Mouse (Mus musculus): Measurements from ENCODE around the gene Gm17364. TPM values are rescaled to one million over a fixed set of nuclear protein-coding genes. Genes with fewer than 3 reads are reported as not detected.

Gene Gm17364
- not detected in 2 replicates for polyA plus RNA-seq (2015; fragmentation: Nextera tagmentation; extraction: Ambion mirVana)

- TF ChIP-seq CTCF (IDR thresholded peaks at IDR 0.05; ENCODE audit: low read depth) = no peak
- ATAC-seq (replicated peaks; ENCODE audit: low FRiP score, low read depth) (no peak), DNase-seq (ENCODE audit: low spot score) (no peak)
- no peak within 1 kb of the TSS for H3K4me2 ChIP-seq (ENCODE audit: low read length)
- H3K27me3 ChIP-seq (ENCODE audit: insufficient read depth, low read length) = no peaks in the 10 kb centered on the region
- H3K9me3 ChIP-seq (replicated peaks; ENCODE audit: low read length) = no peaks in the 10 kb centered on the region
- H3K9ac ChIP-seq (ENCODE audit: low read depth, low read length) = no peak within 1 kb of the TSS
- no peak within 1 kb of the TSS for H3K27ac ChIP-seq
- 95% methylated on average over 10 of the region's 10 CpGs for WGBS
- no peaks in the 10 kb centered on the region for H3K4me1 ChIP-seq (replicated peaks; ENCODE audit: insufficient read depth, low read length)
- no peak within 1 kb of the TSS for H3K4me3 ChIP-seq (replicated peaks; ENCODE audit: low read depth, low read length)
- H3K36me3 ChIP-seq (ENCODE audit: insufficient read depth, low read length) = no peaks in the 10 kb centered on the region
These were observed at the start of gene Gm17364 for GRCm38 (mm10) chr13:41273927-41274650. Gm17364 (minus strand) TSS chr13:41273977.

GRCm38 (mm10) chr13:41321433-41321832, 47.7 kb upstream of the Gm17364 start:
- 56% methylated on average over 3 of the region's 3 CpGs for WGBS
- H3K36me3 ChIP-seq (ENCODE audit: insufficient read depth, low read length) = peaks cover 8% of the 10 kb centered on the region; the same call in 1 of the 2 replicates

DNA sequence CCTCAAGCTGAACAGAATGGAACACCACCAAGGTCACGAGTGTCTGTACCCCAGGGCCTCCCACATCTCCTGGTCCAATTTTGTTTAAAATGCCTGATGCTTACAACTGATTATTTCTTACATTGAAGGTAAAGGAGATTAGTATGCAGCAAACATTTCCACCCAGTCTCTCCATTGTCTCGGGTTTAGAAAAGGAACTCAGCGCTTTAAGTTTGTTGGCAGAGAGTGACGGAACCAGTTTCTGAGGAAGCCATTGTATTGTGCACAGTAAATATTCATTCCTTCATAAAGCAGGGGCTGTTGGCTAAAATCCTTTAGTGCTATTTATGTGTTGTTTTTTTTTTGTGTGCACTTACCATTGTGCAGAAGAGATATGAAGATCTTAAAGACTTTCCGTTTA, 47.0 kb upstream of the Gm17364 start:
- H3K4me3 ChIP-seq (replicated peaks; ENCODE audit: low read depth, low read length) = no peak overlapping the region
- H3K4me1 ChIP-seq (replicated peaks; ENCODE audit: insufficient read depth, low read length) = no peaks in the 10 kb centered on the region
- DNase-seq (ENCODE audit: low spot score) = no peak
- H3K9me3 ChIP-seq (replicated peaks; ENCODE audit: low read length) = no peaks in the 10 kb centered on the region
- no peak overlapping the region for H3K9ac ChIP-seq (ENCODE audit: low read depth, low read length)
- TF ChIP-seq CTCF (IDR thresholded peaks at IDR 0.05; ENCODE audit: low read depth) = no peak
- 74% methylated on average over 5 of the region's 5 CpGs for WGBS
- H3K27me3 ChIP-seq (ENCODE audit: insufficient read depth, low read length) = no peaks in the 10 kb centered on the region
- ATAC-seq (replicated peaks; ENCODE audit: low FRiP score, low read depth) = no peak
- H3K4me2 ChIP-seq (ENCODE audit: low read length) = no peak overlapping the region
- H3K27ac ChIP-seq = no peak overlapping the region
- peaks cover 15% of the 10 kb centered on the region for H3K36me3 ChIP-seq (ENCODE audit: insufficient read depth, low read length)

More at GRCm38 (mm10) chr13:41321433-41321832, 47.7 kb upstream of the Gm17364 start:
- no peaks in the 10 kb centered on the region for H3K4me1 ChIP-seq (replicated peaks; ENCODE audit: insufficient read depth, low read length)
- 0 out of 2 replicates have a peak overlapping the region, but pooled peaks have one; percentile 38 for H3K27ac ChIP-seq
- no peak overlapping the region for H3K9ac ChIP-seq (ENCODE audit: low read depth, low read length)
- H3K27me3 ChIP-seq (ENCODE audit: insufficient read depth, low read length) = no peaks in the 10 kb centered on the region
- no peaks in the 10 kb centered on the region for H3K9me3 ChIP-seq (replicated peaks; ENCODE audit: low read length)
- DNase-seq (ENCODE audit: low spot score) (peak; percentile 67), ATAC-seq (replicated peaks; ENCODE audit: low FRiP score, low read depth) (no peak)
- no peak overlapping the region for H3K4me2 ChIP-seq (ENCODE audit: low read length)
- H3K4me3 ChIP-seq (replicated peaks; ENCODE audit: low read depth, low read length) = no peak overlapping the region
- TF ChIP-seq CTCF (IDR thresholded peaks at IDR 0.05; ENCODE audit: low read depth) = no peak

DNA sequence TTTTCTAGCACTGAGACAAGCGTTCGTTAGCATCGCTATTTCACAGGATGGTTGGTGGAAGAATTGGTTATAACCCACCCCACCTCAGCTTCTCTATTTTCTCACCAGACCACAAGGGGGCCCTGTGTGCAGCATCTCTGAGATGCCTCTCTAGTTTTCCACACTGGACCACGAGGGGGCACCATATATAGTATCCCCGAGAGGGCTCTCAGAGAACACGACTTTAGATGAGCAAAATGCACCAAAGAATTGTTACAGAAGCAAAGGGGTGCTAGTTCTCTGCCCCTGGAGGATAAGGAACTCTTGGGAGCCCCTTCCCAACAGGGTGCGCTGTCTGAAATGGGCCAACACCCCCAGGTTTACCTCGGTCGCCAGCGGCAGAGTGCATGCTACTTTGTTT, 28.9 kb upstream of the Gm17364 start:
- Histone ChIP-seq H3K27ac (no peak overlapping the region), H3K4me1 (replicated peaks; ENCODE audit: insufficient read depth, low read length) (no peaks in the 10 kb centered on the region), H3K4me2 (ENCODE audit: low read length) (no peak overlapping the region), H3K36me3 (ENCODE audit: insufficient read depth, low read length) (no peaks in the 10 kb centered on the region), H3K9ac (ENCODE audit: low read depth, low read length) (no peak overlapping the region), H3K27me3 (ENCODE audit: insufficient read depth, low read length) (no peaks in the 10 kb centered on the region), H3K4me3 (replicated peaks; ENCODE audit: low read depth, low read length) (no peak overlapping the region), H3K9me3 (replicated peaks; ENCODE audit: low read length) (no peaks in the 10 kb centered on the region)
- ATAC-seq (replicated peaks; ENCODE audit: low FRiP score, low read depth) = no peak
- DNase-seq (ENCODE audit: low spot score) = peak; percentile 87
- peak; percentile 97 for TF ChIP-seq CTCF (IDR thresholded peaks at IDR 0.05; ENCODE audit: low read depth)
- WGBS = 67% methylated on average over 10 of the region's 10 CpGs

GRCm38 (mm10) chr13:41300037-41300436, 26.3 kb upstream of the Gm17364 start:
- Histone ChIP-seq H3K4me1 (replicated peaks; ENCODE audit: insufficient read depth, low read length) (no peaks in the 10 kb centered on the region), H3K27me3 (ENCODE audit: insufficient read depth, low read length) (no peaks in the 10 kb centered on the region), H3K4me2 (ENCODE audit: low read length) (no peak overlapping the region), H3K36me3 (ENCODE audit: insufficient read depth, low read length) (no peaks in the 10 kb centered on the region), H3K9ac (ENCODE audit: low read depth, low read length) (no peak overlapping the region), H3K4me3 (replicated peaks; ENCODE audit: low read depth, low read length) (no peak overlapping the region), H3K27ac (no peak overlapping the region), H3K9me3 (replicated peaks; ENCODE audit: low read length) (no peaks in the 10 kb centered on the region)
- no peak for TF ChIP-seq CTCF (IDR thresholded peaks at IDR 0.05; ENCODE audit: low read depth)
- DNase-seq (ENCODE audit: low spot score) (no peak), ATAC-seq (replicated peaks; ENCODE audit: low FRiP score, low read depth) (no peak)
- 69% methylated on average over 4 of the region's 4 CpGs for WGBS

GRCm38 (mm10) chr13:41298996-41299395, 25.2 kb upstream of the Gm17364 start:
- TF ChIP-seq CTCF (IDR thresholded peaks at IDR 0.05; ENCODE audit: low read depth) = no peak
- DNase-seq (ENCODE audit: low spot score) (no peak), ATAC-seq (replicated peaks; ENCODE audit: low FRiP score, low read depth) (no peak)
- Histone ChIP-seq H3K4me3 (replicated peaks; ENCODE audit: low read depth, low read length) (no peak overlapping the region), H3K4me2 (ENCODE audit: low read length) (no peak overlapping the region), H3K9me3 (replicated peaks; ENCODE audit: low read length) (no peaks in the 10 kb centered on the region), H3K4me1 (replicated peaks; ENCODE audit: insufficient read depth, low read length) (no peaks in the 10 kb centered on the region), H3K27ac (no peak overlapping the region), H3K9ac (ENCODE audit: low read depth, low read length) (no peak overlapping the region), H3K27me3 (ENCODE audit: insufficient read depth, low read length) (no peaks in the 10 kb centered on the region), H3K36me3 (ENCODE audit: insufficient read depth, low read length) (no peaks in the 10 kb centered on the region)
- WGBS = 26% methylated on average over 5 of the region's 5 CpGs
